Mouse (Mus musculus): ENCODE measurements around the gene 1700001C19Rik.

GRCm38 (mm10) chr17:47408558-47408898 lies 28.6 kb downstream of the 1700001C19Rik start:
- peak; percentile 64 for TF ChIP-seq CTCF (IDR thresholded peaks at IDR 0.05; ENCODE audit: borderline replicate concordance, insufficient read depth, low read depth, low read length)
- no peak for TF ChIP-seq POLR2A (IDR thresholded peaks at IDR 0.05; ENCODE audit: borderline replicate concordance, insufficient read depth, low read length)
